Mouse (Mus musculus): ENCODE results near the gene Bves.

GRCm38 (mm10) chr10:45328196-45329000 is 7.2 kb upstream of the Bves start:
- TF ChIP-seq CTCF (IDR thresholded peaks at IDR 0.05; ENCODE audit: low read depth) = no peak
- no peak for TF ChIP-seq EP300 (IDR thresholded peaks at IDR 0.05; ENCODE audit: low read depth)
